Mouse (Mus musculus) E14TG2a.4 (cell line): Measurements from ENCODE around the gene Fam198b.
"Not testable (repeated sequence)": the region's sequence is repeated elsewhere in the genome, so short reads cannot be mapped to it uniquely, and the experiment has no call there.

Experiments
- H3K27me3 ChIP-seq: 2 replicates; pipeline ENCODE4 v1.6.1; 2014; ENCODE audit warnings: low read length, control low read depth; ENCODE audit not compliant: insufficient read depth
- H3K36me3 ChIP-seq: 2 replicates; pipeline ENCODE4 v1.6.1; 2014; ENCODE audit warnings: low read length, control low read depth; ENCODE audit not compliant: insufficient read depth
- H3K4me1 ChIP-seq: replicated peaks from 2 replicates; pipeline ENCODE4 v1.6.1; 2014; ENCODE audit warnings: low read depth, low read length, control low read depth
- H3K4me3 ChIP-seq: replicated peaks from 2 replicates; pipeline ENCODE4 v1.5.1; 2014; ENCODE audit warnings: mild to moderate bottlenecking, low read length
- H3K9me3 ChIP-seq: 2 replicates; pipeline ENCODE4 v1.6.1; 2014; ENCODE audit warnings: low read length, control low read depth
- CTCF ChIP-seq: conservative IDR thresholded peaks from 2 replicates; pipeline ENCODE4 v1.5.1; 2014; ENCODE audit warnings: low read length
- NANOG ChIP-seq: IDR thresholded peaks from 2 replicates; pipeline ENCODE4 v1.6.1; 2014; ENCODE audit warnings: borderline replicate concordance, low read length, mixed read lengths
- POU5F1 ChIP-seq: IDR thresholded peaks from 2 replicates; pipeline ENCODE4 v1.6.1; 2014; ENCODE audit warnings: low read length, borderline replicate concordance

The Fam198b gene

GRCm38 (mm10) chr3:79947736-79948135 is 63.4 kb downstream of the Fam198b start:
- no peak for TF ChIP-seq NANOG
- no peak for TF ChIP-seq CTCF
- TF ChIP-seq POU5F1 = no peak
- H3K36me3 ChIP-seq = no peaks in the 10 kb centered on the region
- H3K27me3 ChIP-seq = no peaks in the 10 kb centered on the region
- H3K9me3 ChIP-seq = no peaks in the 10 kb centered on the region
- H3K4me1 ChIP-seq = no peaks in the 10 kb centered on the region
- no peak overlapping the region for H3K4me3 ChIP-seq

DNA sequence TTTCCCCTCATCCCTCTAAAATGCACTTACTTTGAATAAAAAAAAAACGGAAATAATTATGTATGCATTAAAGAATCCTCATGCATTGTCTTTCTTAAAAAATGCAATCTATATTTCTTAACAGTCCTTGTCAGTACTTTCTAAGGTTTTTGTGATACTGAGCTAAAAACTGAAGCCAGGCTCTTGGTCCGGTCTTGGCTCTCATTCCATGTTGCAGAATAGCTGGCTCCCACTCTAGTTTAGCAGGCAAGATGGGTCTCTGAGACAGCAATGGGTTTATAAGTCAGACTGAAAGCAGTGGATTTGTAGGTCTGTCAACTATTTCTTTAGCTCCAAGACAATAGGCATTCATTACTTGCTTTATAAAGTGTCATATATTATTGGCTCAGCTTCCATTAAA is 63.8 kb downstream of the Fam198b start:
- no peak for TF ChIP-seq NANOG
- no peak for TF ChIP-seq POU5F1
- no peak for TF ChIP-seq CTCF
- H3K4me1 ChIP-seq = no peaks in the 10 kb centered on the region
- H3K4me3 ChIP-seq = no peak overlapping the region
- H3K9me3 ChIP-seq = no peaks in the 10 kb centered on the region
- no peaks in the 10 kb centered on the region for H3K36me3 ChIP-seq
- H3K27me3 ChIP-seq = no peaks in the 10 kb centered on the region

DNA sequence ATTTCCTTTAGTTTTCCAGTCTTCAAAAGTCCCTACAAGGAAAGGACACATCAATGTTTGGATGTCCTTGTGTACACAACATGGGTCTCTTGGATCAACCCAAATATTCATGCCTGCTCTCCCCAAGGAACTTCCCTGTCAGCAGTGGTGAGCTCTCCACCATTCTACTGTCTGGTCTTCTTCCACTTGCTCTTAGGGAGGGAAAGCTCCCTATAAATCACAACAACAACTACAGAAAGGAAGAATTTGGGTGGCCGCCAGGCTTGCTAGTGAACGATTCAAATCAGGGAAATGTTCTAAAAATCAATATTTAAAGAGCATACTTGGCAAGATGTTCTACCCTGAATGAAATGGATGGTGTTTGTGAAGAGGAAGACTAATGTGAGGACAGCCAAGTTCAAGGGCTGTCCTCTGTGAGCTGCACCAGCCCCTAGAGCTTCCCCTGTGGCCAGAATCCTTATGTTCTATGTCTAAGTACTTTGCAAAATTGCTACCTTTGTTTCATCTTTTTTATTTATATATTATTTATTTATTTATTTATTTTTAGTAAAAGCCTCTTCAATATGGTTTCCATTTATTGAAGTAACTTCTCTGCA is 68.9 kb downstream of the Fam198b start:
- Histone ChIP-seq H3K4me1 (no peaks in the 10 kb centered on the region), H3K4me3 (no peak overlapping the region), H3K36me3 (no peaks in the 10 kb centered on the region), H3K9me3 (no peaks in the 10 kb centered on the region), H3K27me3 (no peaks in the 10 kb centered on the region)
- no peak for TF ChIP-seq NANOG
- TF ChIP-seq POU5F1 = no peak
- no peak for TF ChIP-seq CTCF

- no peak for TF ChIP-seq CTCF
- TF ChIP-seq NANOG = no peak
- TF ChIP-seq POU5F1 = no peak
- peaks cover 8% of the 10 kb centered on the region; the same call in 1 of the 2 replicates for H3K9me3 ChIP-seq
Measured at GRCm38 (mm10) chr3:79955262-79955661, 70.9 kb downstream of the Fam198b start.

GRCm38 (mm10) chr3:79956792-79957191 is 72.5 kb downstream of the Fam198b start:
- Histone ChIP-seq H3K4me3 (no peak overlapping the region), H3K9me3 (peaks cover 8% of the 10 kb centered on the region; the same call in 1 of the 2 replicates), H3K36me3 (no peaks in the 10 kb centered on the region), H3K27me3 (no peaks in the 10 kb centered on the region), H3K4me1 (no peaks in the 10 kb centered on the region)
- TF ChIP-seq POU5F1 (no peak), CTCF (no peak), NANOG (no peak)

More at GRCm38 (mm10) chr3:79955262-79955661, 70.9 kb downstream of the Fam198b start:
- Histone ChIP-seq H3K4me3 (no peak overlapping the region), H3K27me3 (no peaks in the 10 kb centered on the region), H3K36me3 (no peaks in the 10 kb centered on the region), H3K4me1 (no peaks in the 10 kb centered on the region)

DNA sequence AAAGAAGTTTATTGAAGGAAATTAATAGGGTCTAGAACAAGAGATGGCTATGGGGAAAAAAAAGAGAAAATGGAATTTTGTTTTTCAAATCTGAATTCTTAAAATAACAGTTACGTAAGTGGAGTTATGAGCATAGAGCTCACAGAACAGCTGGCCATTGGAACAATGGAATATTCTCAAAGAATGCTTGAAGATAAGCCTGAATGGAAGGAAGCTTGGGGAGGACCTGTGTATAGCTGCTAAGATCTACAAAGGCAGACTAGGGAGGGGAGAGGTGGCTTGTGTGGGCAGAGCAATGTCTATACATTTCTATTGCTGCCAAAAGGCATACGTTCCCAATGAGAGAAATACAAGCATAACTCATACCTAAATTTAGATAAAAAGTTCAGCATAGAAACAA is 73.4 kb downstream of the Fam198b start:
- Histone ChIP-seq H3K9me3 (peaks cover 8% of the 10 kb centered on the region; the same call in 1 of the 2 replicates), H3K4me1 (no peaks in the 10 kb centered on the region), H3K4me3 (no peak overlapping the region), H3K27me3 (no peaks in the 10 kb centered on the region), H3K36me3 (no peaks in the 10 kb centered on the region)
- no peak for TF ChIP-seq CTCF
- TF ChIP-seq POU5F1 = no peak
- no peak for TF ChIP-seq NANOG

- no peaks in the 10 kb centered on the region for H3K27me3 ChIP-seq
- no peak overlapping the region for H3K4me3 ChIP-seq
- 0 out of 2 replicates have a peak, but pooled peaks cover 5% of the 10 kb centered on the region for H3K9me3 ChIP-seq
- H3K36me3 ChIP-seq = no peaks in the 10 kb centered on the region
- peaks cover 3% of the 10 kb centered on the region; the same call in 1 of the 2 replicates for H3K4me1 ChIP-seq
- TF ChIP-seq NANOG = no peak
- TF ChIP-seq POU5F1 = no peak
- no peak for TF ChIP-seq CTCF
Measured at GRCm38 (mm10) chr3:79966709-79967108, 82.4 kb downstream of the Fam198b start.

DNA sequence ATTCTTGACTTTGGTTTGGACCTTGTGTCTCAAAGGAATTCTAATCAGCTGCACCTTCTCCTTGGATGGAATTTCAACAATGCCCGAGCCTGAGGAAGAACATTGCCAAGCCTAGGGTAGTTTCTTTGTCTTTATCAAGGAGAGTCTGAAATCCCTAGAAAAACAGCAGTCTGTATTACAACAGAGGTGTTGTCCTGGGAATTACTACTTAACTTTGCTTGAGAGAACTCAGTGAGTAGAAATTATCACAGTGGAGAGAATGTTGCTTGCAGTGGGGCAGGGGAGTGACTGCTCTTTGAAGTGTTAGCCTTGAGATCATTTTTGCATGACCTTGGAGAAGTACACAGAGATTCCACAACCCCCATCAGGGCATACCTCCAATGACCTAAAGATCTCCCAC is 83.0 kb downstream of the Fam198b start:
- Histone ChIP-seq H3K36me3 (no peaks in the 10 kb centered on the region), H3K4me3 (no peak overlapping the region), H3K4me1 (peaks cover 3% of the 10 kb centered on the region; the same call in 1 of the 2 replicates), H3K9me3 (0 out of 2 replicates have a peak, but pooled peaks cover 5% of the 10 kb centered on the region), H3K27me3 (no peaks in the 10 kb centered on the region)
- TF ChIP-seq POU5F1 = no peak
- TF ChIP-seq CTCF = no peak
- peak; percentile 11; the same call in 1 of the 2 replicates for TF ChIP-seq NANOG

DNA sequence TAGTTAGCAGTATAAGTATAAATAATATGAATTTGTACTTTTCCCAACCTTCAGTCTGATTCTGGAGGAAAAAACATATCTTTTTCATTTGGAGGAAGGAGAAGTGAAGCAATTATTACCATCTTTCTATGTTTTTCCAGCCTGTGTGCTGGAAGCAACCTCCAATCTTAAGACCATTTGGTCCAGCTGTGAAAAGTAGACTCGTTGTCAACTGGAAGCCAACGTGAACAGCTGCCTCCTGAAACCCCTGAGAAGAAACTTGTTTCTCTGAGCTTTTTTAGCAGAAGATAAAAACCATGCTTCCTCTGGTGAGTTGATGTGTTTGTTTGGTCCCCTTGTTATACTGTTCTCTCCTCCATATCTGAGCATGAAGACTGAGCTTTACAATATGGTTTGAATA is 84.1 kb downstream of the Fam198b start:
- TF ChIP-seq POU5F1 (no peak), NANOG (no peak), CTCF (no peak)
- Histone ChIP-seq H3K9me3 (0 out of 2 replicates have a peak, but pooled peaks cover 5% of the 10 kb centered on the region), H3K27me3 (no peaks in the 10 kb centered on the region), H3K4me1 (peaks cover 3% of the 10 kb centered on the region; the same call in 1 of the 2 replicates), H3K36me3 (no peaks in the 10 kb centered on the region), H3K4me3 (no peak overlapping the region)

- not testable (repeated sequence) for H3K27me3 ChIP-seq, H3K4me1 ChIP-seq, H3K4me3 ChIP-seq, H3K9me3 ChIP-seq, H3K36me3 ChIP-seq
Measured at GRCm38 (mm10) chr3:79969536-79969935, 85.2 kb downstream of the Fam198b start.
